Mouse (Mus musculus) C2C12 (cell line): ENCODE results near the gene Gse1.

Experiments
- CEBPB ChIP-seq: IDR thresholded peaks from one replicate; pipeline ENCODE4 v1.6.1; 2011; ENCODE audit warnings: low read depth, mild to moderate bottlenecking, control low read depth, moderate library complexity
- CTCF ChIP-seq: IDR thresholded peaks from one replicate; pipeline ENCODE4 v1.5.1; 2011; ENCODE audit not compliant: control insufficient read depth, insufficient read depth, insufficient read length
- FOSL1 ChIP-seq: IDR thresholded peaks from one replicate; pipeline ENCODE4 v1.8.0; 2011; ENCODE audit warnings: mild to moderate bottlenecking, low read length; ENCODE audit not compliant: poor library complexity, insufficient read depth, severe bottlenecking
- MYOD1 ChIP-seq: IDR thresholded peaks from one replicate; pipeline ENCODE4 v1.6.1; 2011; ENCODE audit warnings: low read depth; ENCODE audit not compliant: control insufficient read depth, insufficient read length
- MYOG ChIP-seq: IDR thresholded peaks from one replicate; pipeline ENCODE4 v1.6.1; 2011; ENCODE audit not compliant: control insufficient read depth, insufficient read length; ENCODE audit errors: extremely low read depth
- USF1 ChIP-seq: IDR thresholded peaks from one replicate; pipeline ENCODE4 v1.6.1; 2011; ENCODE audit warnings: low read depth, mild to moderate bottlenecking, control low read depth, moderate library complexity

GRCm38 (mm10) chr8:120395892-120396291, 167.6 kb downstream of the Gse1 start:
- TF ChIP-seq CTCF (no peak), USF1 (no peak), MYOD1 (no peak), CEBPB (no peak), MYOG (no peak), FOSL1 (no peak)
